Mouse (Mus musculus): Measurements from ENCODE around the gene Wdr48.

The Wdr48 gene

GRCm38 (mm10) chr9:119894339-119895009 lies at the start of gene Wdr48:
Gene Wdr48 (plus strand): TSS chr9:119894878.
- DNase-seq, result peak; percentile 97

- DNase-seq, result no peak
Measured at GRCm38 (mm10) chr9:119847187-119847586, 47.5 kb upstream of the Wdr48 start.

- DNase-seq, result no peak
Measured at GRCm38 (mm10) chr9:119848671-119849070, 46.0 kb upstream of the Wdr48 start.

DNA sequence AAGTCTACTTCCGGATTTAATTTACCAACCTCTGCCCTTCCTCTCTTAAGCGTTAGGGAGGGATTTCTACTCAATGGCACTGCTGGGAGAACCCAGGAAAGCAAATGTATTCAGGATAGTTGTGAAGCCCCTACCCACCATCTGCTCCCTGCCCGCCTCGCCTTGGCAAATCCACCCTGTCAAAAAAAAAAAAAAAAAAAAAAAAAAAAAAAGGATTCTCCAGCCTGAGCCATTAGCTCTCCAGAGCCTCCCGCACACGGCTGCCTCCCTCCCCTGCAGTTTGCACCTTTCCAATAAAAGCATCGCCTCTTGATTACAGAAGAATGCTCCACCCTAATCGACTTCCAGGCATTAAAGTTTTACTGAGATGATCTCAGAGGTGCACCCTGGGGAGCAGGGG lies 45.5 kb upstream of the Wdr48 start:
- DNase-seq, result no peak

- DNase-seq, result no peak
Measured at GRCm38 (mm10) chr9:119852347-119853030, 42.2 kb upstream of the Wdr48 start.

DNA sequence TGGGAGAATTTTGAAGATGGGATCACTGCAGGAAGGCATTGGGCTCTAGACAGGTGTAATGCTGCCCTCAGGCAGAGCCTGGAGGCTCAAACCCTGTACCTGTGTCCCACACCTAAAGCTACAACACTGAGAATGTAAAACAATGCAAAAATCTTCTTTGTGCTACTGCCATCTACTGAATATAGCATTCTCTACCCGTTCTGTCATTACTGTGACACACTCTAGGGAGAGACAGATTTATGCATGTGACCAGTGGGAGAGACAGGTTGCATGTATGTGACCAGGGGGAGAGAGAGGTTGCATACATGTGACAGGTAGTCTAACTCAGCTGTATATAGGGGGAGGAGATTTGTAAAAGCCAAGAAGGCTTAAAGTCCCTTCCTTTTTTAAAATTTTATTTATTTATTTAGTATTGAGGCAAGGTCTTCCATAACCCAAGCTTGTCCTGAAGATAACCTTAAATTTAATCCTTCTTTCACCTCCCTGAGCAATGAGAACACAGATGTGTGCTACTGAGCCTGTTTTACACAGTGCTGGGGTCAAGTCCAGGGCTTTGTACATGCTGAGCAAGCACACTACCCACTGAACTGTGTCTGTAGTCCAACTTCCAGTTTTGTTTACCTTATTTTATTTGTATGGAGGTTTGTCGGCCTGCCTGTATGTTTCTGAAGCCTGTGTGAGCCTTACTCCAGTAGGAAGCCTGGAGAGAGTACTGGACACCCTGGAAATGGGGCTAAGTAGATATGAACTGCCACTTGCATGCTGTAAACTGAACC lies 41.4 kb upstream of the Wdr48 start:
- DNase-seq, result no peak

DNA sequence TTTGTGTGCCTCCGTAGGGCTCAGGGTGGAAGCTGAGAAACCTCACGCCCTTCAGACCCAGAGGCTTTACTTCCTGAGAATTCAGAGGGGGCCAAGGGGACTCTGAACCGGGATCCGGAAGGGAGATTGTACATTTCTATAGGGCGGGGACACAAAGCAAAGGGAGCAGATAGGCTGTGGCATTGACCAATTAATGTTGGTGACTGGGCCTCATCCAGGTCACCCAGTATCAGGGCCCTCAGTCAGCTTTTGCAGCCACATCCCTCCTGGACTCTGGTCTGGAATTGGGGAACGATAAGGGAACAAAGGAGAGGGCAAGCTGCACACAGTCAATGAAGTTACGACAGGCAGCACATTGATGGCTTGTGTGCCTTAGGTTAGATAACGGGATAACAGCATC lies 40.5 kb upstream of the Wdr48 start:
- DNase-seq, result no peak

GRCm38 (mm10) chr9:119887144-119887901 lies 7.4 kb upstream of the Wdr48 start:
- DNase-seq, result no peak

DNA sequence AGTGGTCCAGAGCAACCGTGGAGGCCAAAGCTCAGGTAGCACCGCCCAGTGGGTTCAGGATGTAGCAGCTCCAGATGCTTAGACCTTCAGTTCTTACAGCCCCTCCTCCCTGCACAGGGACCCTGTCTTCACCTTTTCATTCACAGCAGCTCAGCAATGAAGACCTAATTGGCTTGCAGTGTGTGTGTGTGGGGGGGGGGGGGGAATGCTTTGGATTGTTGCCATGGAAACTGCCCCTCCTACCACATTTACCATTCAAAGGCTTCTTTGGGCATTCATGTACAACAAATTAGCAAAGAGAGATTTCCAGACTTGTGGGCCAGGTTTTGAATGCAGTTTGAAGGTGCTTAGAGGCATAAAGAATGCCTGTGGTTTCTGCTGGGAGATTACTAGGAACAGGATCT lies 5.8 kb upstream of the Wdr48 start:
- DNase-seq, result no peak

DNA sequence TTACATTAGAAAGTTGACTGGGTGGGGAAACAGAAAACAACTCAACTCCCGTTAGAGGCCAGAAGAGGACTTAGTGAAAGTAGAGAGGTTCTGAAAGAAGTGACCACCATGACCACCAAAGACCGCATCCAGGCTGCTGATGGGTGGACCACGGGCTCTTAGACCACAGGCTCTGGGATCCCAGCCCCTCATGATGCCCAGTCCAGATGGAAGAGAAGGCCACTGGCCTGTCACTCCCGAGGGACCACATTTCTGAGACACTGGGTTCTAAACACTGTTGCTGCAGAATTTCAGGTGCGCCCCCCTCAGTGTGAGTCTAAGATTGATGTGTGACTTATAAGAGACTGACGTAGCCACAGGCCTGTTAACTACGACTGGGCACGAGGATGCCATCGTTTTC lies 5.2 kb upstream of the Wdr48 start:
- DNase-seq, result no peak

- DNase-seq, result peak; percentile 35
Measured at GRCm38 (mm10) chr9:119890692-119891091, 4.0 kb upstream of the Wdr48 start.

GRCm38 (mm10) chr9:119893881-119894280 lies 797 bp upstream of the Wdr48 start:
- no peak for DNase-seq

- peak; percentile 23 for DNase-seq
Measured at GRCm38 (mm10) chr9:119895040-119895721, 503 bp downstream of the Wdr48 start.

DNA sequence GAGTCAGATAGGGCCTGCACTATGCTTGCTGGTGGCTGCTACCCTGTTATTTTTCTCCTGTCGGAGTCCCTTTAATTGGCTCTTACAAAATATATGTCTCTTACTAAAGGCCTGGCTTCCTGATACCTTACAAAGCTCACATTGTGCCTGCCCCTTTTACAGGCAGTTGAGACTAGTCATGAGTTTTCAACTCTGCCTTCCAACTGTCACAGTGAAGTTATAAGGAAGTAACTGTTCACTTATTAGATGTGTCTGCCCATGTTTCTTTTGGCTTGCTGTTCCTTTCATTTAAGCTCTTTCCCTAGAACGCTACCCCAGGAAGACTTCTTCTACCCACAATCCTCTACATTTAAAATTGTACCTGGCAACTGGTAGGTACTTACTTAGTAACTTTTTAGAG lies 4.8 kb downstream of the Wdr48 start:
- DNase-seq, result no peak

GRCm38 (mm10) chr9:119902410-119903151 lies 7.9 kb downstream of the Wdr48 start:
- DNase-seq, result peak; percentile 51

- DNase-seq, result no peak
Measured at GRCm38 (mm10) chr9:119908708-119909107, 14.0 kb downstream of the Wdr48 start.

DNA sequence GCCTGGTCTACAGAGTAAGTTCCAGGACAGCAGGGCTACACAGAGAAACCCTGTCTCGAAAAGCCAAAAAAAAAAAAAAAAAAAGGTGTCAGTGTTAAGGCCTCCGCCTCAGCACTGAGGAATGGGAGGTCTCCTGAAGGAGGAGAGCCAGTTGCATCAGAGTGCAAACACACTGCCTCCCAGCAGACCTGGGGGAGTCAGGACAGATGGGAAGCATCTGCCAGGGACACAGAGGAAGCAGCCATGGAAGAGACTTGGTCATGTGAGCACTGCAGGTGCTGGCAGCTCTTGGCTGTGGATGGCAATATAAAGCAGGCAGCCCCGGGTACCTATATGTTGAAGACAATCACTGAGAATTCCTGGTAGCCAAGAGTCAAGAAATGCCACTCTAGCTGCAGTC lies 15.3 kb downstream of the Wdr48 start:
- peak; percentile 52 for DNase-seq

DNA sequence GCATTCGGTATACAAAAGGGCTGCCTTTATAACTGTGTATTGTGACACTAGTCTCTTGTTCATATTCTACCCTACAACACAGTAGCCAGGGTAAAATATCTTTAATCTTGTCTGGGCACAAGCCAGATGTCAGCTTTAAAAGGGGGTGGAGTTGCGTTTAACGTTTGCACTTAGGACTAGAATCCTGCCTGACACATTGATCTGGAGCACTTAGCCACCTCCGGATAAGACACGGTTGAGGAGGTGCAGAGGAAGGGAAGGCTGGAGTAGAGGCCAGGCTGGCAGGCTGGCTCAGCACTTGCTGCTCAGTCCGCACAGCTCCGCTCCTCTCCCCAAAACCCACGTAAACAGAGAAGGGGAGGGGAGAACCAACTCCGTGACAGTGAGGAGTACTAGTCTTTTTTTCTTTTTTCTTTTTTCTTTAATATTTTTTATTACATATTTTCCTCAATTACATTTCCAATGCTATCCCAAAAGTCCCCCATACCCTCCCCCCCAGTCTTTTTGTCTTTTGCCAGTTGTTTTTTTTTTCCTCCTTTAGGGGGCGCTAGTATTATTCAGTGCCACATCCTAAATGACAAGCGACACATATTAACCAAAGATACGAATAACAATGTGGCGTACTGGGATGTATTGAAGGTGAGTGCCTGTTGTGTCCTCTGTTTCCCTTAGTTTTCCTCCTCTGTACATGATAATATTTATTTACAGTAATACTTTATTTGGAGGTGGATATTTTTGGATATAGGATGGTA lies 18.6 kb downstream of the Wdr48 start:
- DNase-seq, result no peak

- DNase-seq, result no peak
Measured at GRCm38 (mm10) chr9:119919858-119920257, 25.2 kb downstream of the Wdr48 start.

GRCm38 (mm10) chr9:119923462-119923861 lies 28.8 kb downstream of the Wdr48 start:
- no peak for DNase-seq

DNA sequence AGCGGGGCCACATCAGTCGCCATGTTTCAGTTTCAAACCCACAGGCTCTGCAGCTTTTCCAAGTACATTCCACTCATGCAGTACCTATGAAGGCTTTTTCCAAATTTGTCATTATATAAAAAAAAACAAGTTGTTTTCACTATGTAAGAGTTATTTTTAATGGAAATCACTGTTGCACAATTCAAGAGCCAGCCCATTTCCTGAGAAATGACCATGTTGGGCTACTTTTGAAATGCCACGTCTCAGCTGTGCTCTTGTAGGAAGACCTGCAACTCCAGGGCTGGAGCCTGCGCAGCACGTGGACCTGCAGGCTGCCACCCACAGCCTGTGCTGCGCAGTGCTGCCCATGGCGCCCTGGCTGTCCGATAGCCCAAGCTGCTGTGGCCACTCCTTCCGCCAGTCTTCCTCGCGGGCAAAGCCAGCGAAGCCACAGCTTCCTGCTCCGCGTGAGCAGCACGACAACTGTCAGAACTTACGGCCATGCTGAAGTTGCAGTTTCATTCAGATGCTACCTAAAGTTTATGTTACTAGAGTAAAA lies 30.5 kb downstream of the Wdr48 start:
- DNase-seq, result no peak
